Mouse (Mus musculus): ENCODE measurements around the gene Tsks.

GRCm38 (mm10) chr7:44918219-44918618 lies 24.8 kb upstream of the Tsks start:
- TF ChIP-seq CTCF (IDR thresholded peaks at IDR 0.05; ENCODE audit: low read depth, low read length) (no peak), POLR2A (IDR thresholded peaks at IDR 0.05; ENCODE audit: borderline replicate concordance, low read depth, low read length) (no peak)

Data from bone marrow macrophage, adult 2 months (primary cell).